Mouse (Mus musculus) splenic B cell, adult 2 months (primary cell): Measurements from ENCODE around the gene Parp9.
"Not testable (repeated sequence)": the region's sequence is repeated elsewhere in the genome, so short reads cannot be mapped to it uniquely, and the experiment has no call there.

Source experiments
- DNase-seq: peaks from one replicate; pipeline ENCODE4 v3.0.0-alpha.2; 2011; ENCODE audit warnings: low read depth, low spot score
- H3K27me3 ChIP-seq: 2 replicates; pipeline ENCODE4 v1.6.1; 2012; ENCODE audit warnings: mild to moderate bottlenecking, low read length, moderate library complexity, mixed read lengths; ENCODE audit not compliant: control insufficient read depth, poor library complexity, insufficient read depth, severe bottlenecking
- H3K36me3 ChIP-seq: 2 replicates; pipeline ENCODE4 v1.6.1; 2012; ENCODE audit warnings: mild to moderate bottlenecking, low read length, moderate library complexity, mixed read lengths; ENCODE audit not compliant: control insufficient read depth, poor library complexity, insufficient read depth, severe bottlenecking

The Parp9 gene

DNA sequence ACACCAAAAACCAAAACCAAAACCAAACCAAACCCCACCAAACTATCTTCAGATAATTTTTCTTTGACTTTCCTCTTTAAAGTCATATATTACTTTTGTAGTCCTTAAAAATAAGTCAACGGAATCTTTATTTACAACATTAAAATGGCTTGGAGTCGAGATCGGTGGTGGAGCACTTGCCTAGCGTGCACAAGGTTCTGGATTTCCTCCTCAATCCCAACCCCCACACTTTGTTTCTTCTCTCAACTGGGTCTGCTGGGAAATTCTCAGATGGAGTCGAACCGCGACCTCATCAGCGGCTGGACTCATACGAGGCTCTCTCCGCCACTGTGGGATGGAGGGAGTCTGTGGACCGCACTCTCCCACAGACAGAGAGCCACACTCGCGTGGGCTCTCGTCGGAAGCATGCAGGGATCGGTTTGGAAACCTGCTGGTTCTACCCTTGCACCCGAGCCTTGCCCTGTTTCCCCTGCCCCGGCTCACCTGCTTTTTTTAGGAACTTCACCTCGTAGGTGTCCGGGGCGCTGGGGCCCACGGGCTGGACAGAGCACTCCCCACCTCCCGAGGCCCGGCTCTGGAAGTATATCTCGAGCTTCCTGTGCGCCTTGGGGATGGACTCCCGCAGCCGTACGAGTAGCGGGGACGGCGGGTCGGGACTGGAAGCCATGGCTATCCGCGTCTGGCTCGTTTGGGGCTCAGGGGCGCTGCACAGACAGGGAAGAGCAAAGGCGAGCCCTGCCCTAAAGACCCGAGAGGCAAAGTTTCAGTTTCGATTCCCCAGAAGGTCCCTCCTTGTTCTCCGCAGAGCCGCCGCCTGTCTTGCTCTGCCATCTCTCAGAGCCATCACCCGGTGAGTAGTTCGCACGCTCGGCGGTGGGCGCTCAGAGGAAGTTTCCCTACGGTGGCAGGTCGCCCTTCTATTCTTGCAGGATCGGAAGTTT is at the start of gene Parp9, which contains the start of gene Dtx3l:
Gene Parp9, plus strand, starts transcription at position 260 of the 941 bp plus-strand sequence.
Gene Dtx3l, minus strand, starts transcription at position 941 of the 941 bp plus-strand sequence.
- peak; percentile 83 for DNase-seq
- Histone ChIP-seq H3K27me3 (no peaks in the 10 kb centered on the region), H3K36me3 (peaks cover 16% of the 10 kb centered on the region)

DNA sequence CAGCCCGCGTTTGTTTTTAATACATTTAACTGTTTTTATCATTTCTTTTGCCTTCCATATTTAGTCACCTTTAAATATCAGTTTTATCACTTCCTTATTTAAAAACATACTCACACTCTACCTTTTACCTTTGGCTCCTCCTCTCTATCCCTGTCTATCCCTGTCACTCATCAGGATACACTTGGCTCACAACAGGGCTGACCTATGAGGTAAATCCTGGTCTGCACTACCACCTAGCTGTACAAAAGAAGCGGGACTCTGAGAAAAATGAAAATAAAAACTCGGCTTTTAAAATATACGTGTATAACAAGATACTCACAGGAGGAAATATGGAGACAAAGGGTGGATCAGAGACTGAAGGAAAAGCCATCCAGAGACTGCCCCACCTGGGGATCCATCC is 49.4 kb upstream of the Parp9 start:
- H3K36me3 ChIP-seq = no peaks in the 10 kb centered on the region
- no peak for DNase-seq
- no peaks in the 10 kb centered on the region for H3K27me3 ChIP-seq

DNA sequence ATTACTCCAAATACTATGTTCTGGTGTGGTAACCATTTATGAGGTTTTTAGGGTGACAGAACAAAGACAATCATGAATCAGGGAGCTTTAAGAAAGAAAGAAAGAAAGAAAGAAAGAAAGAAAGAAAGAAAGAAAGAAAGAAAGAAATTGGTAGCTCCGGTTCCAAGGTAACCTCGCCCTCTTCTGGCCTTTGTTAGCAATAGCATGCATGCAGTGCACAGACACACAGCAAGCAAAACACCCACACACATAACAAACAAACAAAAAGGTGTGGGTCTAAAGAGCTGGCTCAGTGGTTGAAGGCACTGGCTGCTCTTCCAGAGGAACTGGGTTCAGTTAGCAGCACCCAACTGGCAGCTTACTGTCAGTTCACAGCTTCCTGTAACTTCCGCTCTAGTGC is 47.6 kb upstream of the Parp9 start:
- DNase-seq = peak; percentile 39
- Histone ChIP-seq H3K36me3 (no peaks in the 10 kb centered on the region), H3K27me3 (no peaks in the 10 kb centered on the region)

DNA sequence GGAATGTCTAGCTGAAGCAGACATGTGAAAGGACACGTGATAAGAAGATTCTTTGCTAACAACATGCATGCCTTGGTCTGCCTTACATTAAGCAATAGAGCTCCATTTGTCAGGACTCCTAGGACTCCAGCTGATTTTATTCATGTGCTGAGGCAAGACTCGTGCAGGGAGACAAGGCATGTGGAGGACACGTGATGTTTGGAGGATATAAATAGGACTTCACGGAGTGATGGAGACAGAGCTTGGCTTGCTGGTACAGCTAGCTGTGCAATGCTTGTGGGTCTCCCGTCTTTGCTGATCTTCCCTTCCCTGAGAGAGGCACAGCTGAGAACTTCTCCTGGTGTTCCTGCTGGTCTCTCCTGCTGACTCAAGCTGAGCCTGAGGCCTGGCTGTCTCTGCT is 46.7 kb upstream of the Parp9 start:
- H3K27me3 ChIP-seq, DNase-seq, H3K36me3 ChIP-seq: not testable (repeated sequence)

DNA sequence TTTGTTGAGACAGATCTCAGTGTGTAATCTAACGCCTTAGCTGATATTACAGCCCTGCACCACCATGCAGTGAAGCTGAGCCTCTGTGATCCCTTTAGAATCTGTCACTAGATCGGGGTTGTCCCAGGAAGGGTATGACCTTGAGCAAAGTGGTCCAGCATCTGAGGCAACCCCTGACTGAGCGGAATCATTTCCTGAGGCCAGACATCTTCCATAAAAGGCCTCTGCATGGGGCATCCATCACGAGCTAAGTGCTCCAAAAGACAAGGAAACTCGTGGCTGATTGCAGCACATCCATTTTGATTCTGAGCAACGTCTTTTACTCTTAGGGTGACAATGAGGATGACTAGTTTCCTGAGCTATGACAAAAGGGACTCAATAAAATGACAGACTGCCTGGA is 43.3 kb upstream of the Parp9 start:
- Histone ChIP-seq H3K36me3 (no peaks in the 10 kb centered on the region), H3K27me3 (no peaks in the 10 kb centered on the region)
- DNase-seq = no peak

DNA sequence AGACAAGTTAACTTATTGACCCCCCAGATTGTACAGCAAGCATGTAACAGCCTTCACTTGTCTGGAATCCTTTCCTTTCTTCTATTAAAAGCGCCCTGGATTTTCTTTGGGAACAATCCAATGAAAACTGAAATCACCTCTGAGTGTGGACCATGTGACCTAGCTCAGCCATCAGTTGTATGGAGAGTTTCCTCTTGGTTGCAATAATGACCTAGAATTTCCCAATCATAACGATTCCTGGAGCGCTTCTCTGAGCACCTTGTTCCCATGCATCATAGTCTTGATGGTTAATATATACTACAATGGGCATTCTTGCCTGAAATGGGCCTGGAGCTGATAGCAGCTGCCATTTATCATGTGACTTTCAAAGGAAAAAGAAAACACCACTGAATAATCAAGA is 37.7 kb upstream of the Parp9 start:
- DNase-seq = no peak
- Histone ChIP-seq H3K36me3 (no peaks in the 10 kb centered on the region), H3K27me3 (no peaks in the 10 kb centered on the region)

DNA sequence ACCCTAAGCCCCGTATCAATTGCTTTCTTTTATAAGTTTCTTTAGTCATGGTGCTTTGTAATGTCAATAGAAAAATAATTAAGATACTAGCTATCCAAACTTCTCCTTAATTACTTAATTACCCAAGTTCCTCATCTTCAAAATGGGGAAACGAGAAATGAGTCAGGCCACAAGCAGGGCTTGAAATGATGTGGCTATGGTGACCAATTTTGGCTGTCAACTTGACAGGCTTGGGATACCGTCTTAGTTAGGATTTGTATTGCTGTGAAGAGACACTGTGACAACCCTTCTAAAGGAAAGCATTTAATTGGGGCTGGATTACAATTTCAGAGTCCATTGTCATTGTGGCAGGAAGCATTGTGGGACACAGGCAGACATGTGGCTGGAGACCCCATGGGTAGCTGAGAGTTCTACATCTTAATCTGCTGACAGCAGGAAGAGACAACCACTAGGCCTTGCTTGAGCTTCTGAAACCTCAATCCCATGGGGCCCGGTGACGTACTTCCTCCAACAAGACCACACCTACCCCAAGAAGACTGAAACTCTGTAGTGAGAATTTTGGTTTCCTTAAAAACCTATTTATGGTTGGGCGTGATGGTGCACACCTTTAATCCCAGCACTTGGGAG is 35.1 kb upstream of the Parp9 start:
- Histone ChIP-seq H3K36me3 (no peaks in the 10 kb centered on the region), H3K27me3 (no peaks in the 10 kb centered on the region)
- peak; percentile 38 for DNase-seq

DNA sequence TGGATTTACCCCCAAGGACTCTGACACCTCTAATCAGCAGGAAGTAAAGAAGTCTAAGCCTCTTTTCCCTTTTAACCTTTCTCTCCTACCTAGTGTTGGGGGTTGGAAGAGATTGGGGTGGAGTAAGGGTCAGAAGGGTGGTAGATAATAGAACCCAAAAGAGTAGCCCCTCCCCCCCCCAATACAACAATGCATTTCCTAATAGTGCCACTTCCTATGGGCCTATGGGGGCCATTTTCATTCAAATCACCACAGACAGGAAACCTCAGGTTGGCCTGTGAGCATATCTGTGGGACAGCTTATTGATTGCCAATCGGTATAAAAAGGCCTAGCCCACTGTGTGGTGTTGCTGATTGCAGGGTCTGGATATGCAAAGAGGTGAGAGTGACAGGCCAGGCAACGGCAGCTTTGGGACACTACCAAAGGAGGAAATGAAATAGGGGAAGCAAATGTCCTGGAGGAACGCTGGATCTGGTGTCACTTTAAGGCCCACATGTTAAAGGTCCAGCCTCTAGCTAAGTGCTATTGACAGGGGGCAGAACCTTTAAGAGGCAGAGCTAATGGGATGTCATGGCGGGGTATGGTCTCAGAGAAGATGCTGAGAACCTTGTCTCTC is 34.0 kb upstream of the Parp9 start:
- no peaks in the 10 kb centered on the region for H3K27me3 ChIP-seq
- no peaks in the 10 kb centered on the region for H3K36me3 ChIP-seq
- no peak for DNase-seq

DNA sequence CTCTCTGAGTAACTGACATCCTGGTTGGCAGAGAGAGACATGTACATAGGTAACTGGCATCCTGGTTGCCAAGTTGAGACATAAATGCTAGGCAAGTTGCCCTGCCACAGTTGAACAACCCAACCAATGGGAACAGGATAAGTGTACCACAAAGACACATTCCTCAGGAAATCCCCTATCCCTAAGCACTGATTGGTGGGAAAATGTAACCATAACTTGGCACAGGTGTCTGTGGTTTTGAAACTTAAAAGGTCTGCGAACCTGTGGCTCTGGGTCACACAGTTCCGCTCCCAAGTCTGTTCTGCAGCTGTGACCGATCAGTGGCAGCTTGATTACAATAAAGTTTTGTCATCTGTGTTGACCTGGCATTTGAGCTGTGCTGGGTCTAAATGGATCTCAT is 32.9 kb upstream of the Parp9 start:
- H3K36me3 ChIP-seq = no peaks in the 10 kb centered on the region
- DNase-seq = no peak
- peaks cover 2% of the 10 kb centered on the region; the same call in 1 of the 2 replicates for H3K27me3 ChIP-seq

DNA sequence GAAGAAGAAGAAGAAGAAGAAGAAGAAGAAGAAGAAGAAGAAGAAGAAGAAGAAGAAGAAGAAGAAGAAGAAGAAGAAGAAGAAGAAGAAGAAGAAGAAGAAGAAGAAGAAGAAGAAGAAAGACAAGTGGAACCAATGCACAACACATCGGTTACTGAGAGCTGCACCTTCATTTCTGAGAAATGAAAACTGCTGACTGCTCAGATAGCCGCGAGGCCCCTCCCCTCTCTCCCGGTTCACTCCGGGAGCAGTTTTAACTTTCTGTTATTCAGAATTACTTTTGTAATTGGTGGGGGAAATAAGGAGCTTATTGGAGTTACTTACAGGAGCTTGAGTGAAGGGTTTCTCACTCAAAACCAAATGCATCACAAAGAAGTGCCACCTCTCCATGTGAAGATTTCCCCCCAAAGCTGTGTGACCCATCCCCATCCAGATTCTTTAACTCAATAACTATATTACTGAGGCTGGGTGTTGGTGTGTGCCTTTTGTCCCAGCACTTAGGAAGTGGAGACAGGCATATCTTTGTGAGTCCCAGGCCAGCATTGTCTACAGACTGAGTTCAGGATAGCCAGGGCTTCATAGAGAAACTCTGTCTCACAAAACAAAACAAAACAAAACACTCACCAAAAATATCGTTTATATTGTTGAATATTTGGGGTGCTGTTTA is 32.3 kb upstream of the Parp9 start:
- Histone ChIP-seq H3K27me3 (peaks cover 2% of the 10 kb centered on the region; the same call in 1 of the 2 replicates), H3K36me3 (no peaks in the 10 kb centered on the region)
- no peak for DNase-seq

DNA sequence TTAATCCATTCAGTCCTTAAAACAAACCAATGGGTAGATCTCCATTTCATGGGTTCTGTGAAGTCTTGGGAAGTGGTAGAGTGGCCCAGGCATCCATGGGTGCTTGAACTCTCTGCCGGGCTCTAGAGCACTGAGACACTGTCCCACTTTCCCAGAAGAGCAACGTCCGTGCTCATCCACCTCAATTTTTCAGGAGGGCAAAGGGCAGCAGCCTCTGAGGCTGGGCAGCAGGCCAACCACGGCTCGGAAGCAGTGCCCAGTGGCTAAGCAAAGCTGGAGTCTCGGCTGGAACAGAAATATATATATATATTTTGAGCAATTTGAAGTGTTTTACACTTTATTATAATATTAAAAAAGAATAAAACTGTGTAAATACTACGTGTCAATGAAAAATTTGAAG is 31.4 kb upstream of the Parp9 start:
- DNase-seq = no peak
- Histone ChIP-seq H3K36me3 (no peaks in the 10 kb centered on the region), H3K27me3 (peaks cover 2% of the 10 kb centered on the region; the same call in 1 of the 2 replicates)

DNA sequence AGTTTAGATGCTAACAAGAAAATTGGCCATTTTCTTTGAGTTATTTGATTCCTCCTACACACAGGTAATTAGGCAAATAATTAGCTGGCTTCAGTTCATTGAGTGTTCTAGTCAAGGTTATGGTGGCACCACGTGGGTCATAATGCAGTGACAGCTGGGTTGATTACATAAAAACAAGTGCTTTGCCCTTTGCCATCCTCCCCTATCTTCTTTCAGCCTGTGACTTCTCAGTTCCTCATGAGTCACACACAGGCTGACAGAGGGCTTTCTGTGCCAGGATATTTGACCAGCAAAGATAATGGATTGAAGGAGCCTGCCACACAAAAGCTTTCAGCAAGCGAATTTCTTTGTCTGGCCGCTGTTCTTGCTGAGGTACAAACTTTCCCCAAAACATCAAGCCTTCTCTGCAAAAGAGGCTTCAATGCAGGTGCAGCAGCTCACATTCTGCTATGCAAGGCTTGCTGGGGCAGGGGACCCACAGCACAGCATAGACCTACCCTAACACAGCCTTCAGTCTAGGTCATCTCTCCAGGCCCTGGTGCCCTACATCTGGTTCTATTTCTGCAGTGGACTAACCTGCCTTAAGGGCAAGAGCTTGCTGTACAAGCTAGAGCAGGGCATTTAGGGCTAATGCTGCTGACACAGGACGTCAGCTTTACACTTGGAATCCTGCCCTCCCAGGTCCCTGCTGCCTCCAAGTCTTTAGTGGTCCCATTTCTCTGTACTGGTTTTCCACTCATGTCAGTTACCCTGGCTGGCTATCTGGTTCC is 30.7 kb upstream of the Parp9 start:
- DNase-seq = no peak
- peaks cover 2% of the 10 kb centered on the region; the same call in 1 of the 2 replicates for H3K27me3 ChIP-seq
- no peaks in the 10 kb centered on the region for H3K36me3 ChIP-seq

DNA sequence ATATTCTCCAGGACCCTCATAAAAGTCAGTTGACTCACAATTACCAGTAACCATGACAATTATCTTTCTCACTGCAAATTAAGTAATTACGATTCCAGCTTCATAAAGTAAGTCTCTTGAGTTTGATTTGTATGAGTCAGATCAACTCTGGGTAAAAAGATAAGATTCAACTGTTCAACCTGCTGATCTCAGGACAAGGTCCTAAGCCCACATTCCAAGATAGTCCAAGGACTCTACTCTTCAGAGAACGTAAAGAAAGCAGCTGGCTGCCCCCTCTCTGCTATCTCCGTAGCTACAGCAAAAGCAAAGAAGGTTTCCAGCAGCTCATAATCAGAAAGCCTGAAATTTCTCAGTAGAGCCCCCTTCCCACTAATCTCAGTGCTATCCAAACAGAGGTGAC is 26.8 kb upstream of the Parp9 start:
- DNase-seq = no peak
- Histone ChIP-seq H3K27me3 (peaks cover 2% of the 10 kb centered on the region; the same call in 1 of the 2 replicates), H3K36me3 (no peaks in the 10 kb centered on the region)

DNA sequence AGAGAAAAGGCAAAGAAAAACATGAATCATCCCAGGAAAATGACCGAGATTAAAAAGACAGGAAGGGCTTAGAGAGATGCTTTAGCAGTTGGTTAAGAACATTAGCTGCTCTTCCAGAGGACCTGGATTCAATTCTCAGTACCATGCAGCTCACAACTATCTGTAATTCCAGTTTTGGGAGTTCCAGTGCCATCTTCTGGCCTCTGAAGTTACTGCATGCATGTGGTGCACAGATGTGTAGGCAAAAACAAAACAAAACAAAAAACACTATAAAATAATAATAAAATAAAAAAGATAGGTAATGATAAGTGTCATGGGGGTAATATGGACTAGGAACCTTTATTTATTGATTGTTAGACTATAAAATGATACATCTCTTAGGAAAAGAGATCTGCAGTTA is 24.7 kb upstream of the Parp9 start:
- DNase-seq = peak; percentile 67
- H3K27me3 ChIP-seq = peaks cover 2% of the 10 kb centered on the region; the same call in 1 of the 2 replicates
- no peaks in the 10 kb centered on the region for H3K36me3 ChIP-seq
